Mouse (Mus musculus): Measurements from ENCODE around the gene Fam193a. TPM values are rescaled to one million over a fixed set of nuclear protein-coding genes. Genes with fewer than 3 reads are reported as not detected.

The Fam193a gene
- polyA plus RNA-seq, 1 experiment from 2014 or later: 15.1 TPM

DNA sequence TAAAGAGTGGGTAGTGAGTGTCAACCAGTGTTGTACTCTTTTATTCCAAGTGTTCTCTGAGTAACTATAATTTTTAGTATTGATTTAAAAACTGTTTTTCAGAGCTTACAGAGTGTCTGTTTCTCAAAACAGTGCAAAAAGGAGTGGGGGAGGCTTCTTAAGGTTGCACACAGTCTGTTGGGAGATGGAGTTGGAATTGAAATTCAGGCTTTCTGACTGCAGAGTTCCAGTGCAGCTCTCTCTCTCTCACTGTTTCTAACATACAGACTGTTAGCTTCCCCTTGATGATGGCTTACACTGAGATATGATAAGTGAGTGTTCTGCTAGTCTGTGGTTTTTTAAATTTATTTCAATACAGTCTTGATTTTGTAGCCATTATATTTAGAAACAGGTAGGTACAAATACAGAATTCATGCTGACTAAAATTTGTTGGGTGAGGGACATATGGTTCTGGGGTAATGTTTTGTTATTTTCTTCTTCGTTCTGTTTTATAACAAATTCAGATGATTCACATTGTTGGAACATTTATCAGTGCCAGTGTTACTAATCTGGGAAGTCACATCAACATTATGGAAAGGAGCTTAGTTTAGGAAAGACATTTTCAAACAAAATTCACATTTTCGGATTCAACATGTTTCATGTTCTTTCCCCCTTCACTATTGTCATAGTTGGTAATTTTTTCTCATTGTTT lies 26.3 kb downstream of the Fam193a start:
- DNase-seq (ENCODE audit: low spot score): no peak
- no peak overlapping the region for H3K27ac ChIP-seq
- H3K4me3 ChIP-seq: no peak overlapping the region
- H3K36me3 ChIP-seq: no peaks in the 10 kb centered on the region
- no peaks in the 10 kb centered on the region for H3K9me3 ChIP-seq (replicated peaks)
- no peaks in the 10 kb centered on the region for H3K4me1 ChIP-seq
- H3K27me3 ChIP-seq (ENCODE audit: low read depth, poor library complexity, severe bottlenecking): no peaks in the 10 kb centered on the region
- WGBS: 94% methylated on average over 2 of the region's 2 CpGs

DNA sequence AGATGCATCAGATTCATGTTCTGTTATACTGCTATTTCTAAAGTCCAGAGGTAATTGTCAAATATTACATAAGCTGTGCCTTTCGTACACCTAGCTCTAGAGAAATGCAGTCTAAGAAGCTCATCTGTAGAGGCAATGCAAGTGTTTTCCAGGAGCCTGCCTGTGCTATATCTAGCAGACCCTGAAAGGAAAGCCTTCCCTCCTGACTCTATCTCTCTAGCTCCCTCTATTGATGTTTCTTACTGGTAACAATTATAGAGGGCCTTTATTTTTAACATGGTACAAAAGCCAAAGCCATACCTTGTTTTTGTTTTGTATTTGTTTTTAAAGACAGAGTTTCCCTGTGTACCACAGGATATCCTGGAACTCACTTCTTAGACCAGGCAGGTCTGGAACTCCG lies 28.1 kb downstream of the Fam193a start:
- Histone ChIP-seq H3K9me3 (replicated peaks) (no peaks in the 10 kb centered on the region), H3K4me1 (no peaks in the 10 kb centered on the region), H3K36me3 (no peaks in the 10 kb centered on the region), H3K4me3 (no peak overlapping the region), H3K27me3 (ENCODE audit: low read depth, poor library complexity, severe bottlenecking) (no peaks in the 10 kb centered on the region), H3K27ac (no peak overlapping the region)
- 97% methylated on average over 2 of the region's 2 CpGs for WGBS
- no peak for DNase-seq (ENCODE audit: low spot score)

DNA sequence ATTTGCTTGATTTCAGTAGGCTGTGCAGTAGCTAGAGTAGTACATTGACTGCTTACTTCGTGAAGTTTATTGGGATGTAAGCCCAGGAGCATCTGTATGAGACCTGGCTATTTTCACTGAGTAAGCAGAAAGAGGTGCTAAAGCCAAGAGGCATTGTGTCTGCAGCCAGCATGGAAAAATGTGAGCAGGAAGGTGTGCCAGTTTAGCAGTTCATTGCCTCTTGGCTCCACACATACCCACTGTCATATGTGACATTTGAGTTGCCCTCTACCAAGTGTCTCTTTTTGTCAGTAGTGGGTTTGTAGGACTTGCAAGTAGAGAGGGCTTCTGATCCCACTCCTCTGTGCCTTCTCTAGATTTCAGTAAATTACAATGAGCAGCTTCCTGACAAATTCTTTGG lies 28.6 kb downstream of the Fam193a start:
- WGBS: 77% methylated on average over 1 of the region's 1 CpGs
- no peak overlapping the region for H3K4me3 ChIP-seq

DNA sequence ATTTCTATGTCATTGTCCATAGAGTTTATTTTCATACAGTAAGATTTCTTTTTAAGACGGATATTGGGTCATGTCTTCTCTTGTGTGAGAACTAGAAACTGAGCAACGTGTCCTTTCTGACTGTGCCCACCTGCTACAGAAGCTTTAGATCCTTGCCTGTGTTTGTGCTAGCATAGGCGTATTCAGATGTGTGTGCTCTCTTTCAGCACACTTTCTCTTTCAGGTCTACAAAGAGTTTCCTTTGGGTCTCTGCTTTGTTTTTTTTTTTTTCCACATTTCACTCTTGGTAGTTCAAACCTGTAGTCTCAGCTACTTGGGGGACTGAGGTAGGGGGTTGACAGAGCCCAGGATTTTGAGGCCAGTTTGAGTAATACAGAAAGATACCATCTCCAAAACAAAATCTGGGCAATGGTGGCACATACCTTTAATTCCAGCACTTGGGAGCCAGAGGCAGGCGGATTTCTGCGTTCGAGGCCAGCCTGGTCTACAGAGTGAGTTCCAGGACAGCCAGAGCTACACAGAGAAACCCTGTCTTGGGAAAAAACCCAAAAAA lies 37.7 kb downstream of the Fam193a start:
- Histone ChIP-seq H3K4me3 (no peak overlapping the region), H3K36me3 (peaks cover 18% of the 10 kb centered on the region), H3K4me1 (no peaks in the 10 kb centered on the region), H3K27ac (no peak overlapping the region), H3K9me3 (replicated peaks) (no peaks in the 10 kb centered on the region), H3K27me3 (ENCODE audit: low read depth, poor library complexity, severe bottlenecking) (no peaks in the 10 kb centered on the region)
- no peak for DNase-seq (ENCODE audit: low spot score)
- WGBS: 94% methylated on average over 6 of the region's 6 CpGs

More for the DNA sequence above, 28.6 kb downstream of the Fam193a start:
- no peaks in the 10 kb centered on the region for H3K9me3 ChIP-seq (replicated peaks)
- no peaks in the 10 kb centered on the region for H3K27me3 ChIP-seq (ENCODE audit: low read depth, poor library complexity, severe bottlenecking)
- no peak overlapping the region for H3K27ac ChIP-seq
- H3K36me3 ChIP-seq: no peaks in the 10 kb centered on the region
- DNase-seq (ENCODE audit: low spot score): no peak
- no peaks in the 10 kb centered on the region for H3K4me1 ChIP-seq

DNA sequence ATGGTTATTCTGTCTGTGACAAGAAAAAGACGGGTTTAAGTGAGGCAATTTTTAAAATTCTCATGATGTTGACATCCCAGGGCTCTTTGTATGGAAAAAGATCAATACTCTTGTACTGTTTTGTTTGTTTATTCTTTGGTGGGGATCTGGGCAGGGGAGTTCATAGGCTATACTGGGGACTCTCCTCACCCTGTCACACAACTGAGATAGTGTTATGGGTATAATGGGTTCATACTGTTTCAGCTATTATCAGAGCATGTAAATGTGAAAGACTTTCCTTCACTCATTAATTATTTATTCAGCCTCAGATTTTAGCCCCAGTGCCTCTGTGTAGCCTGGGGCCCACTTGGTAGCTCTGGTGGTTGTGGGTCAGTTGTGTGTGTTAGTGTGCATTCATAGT lies 39.3 kb downstream of the Fam193a start:
- Histone ChIP-seq H3K9me3 (replicated peaks) (no peaks in the 10 kb centered on the region), H3K27me3 (ENCODE audit: low read depth, poor library complexity, severe bottlenecking) (no peaks in the 10 kb centered on the region), H3K4me3 (no peak overlapping the region), H3K4me1 (no peaks in the 10 kb centered on the region), H3K36me3 (peaks cover 30% of the 10 kb centered on the region), H3K27ac (no peak overlapping the region)
- 88% methylated on average over 1 of the region's 1 CpGs for WGBS
- no peak for DNase-seq (ENCODE audit: low spot score)

DNA sequence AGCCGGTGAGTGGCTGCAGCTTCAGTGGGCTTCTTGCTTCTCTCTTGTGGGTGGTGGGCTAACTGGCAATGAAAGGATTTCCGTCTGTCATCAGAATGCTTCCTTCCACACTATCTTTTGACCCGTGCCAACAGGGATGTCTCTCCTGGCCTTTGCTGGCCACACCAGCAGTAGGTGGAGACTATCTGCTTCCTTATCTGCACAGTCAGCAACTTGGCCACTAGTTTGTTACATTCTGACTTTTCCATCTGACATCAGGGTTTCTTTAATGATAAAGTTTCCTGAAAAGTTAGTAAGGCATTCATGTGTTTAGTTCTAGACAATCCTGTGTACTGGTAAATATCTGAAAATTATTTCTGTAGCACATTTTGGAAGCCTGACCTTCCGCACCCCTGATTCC lies 41.1 kb downstream of the Fam193a start:
- no peak overlapping the region for H3K4me3 ChIP-seq
- WGBS: 89% methylated on average over 4 of the region's 4 CpGs
- DNase-seq (ENCODE audit: low spot score): no peak
- no peak overlapping the region for H3K27ac ChIP-seq
- no peaks in the 10 kb centered on the region for H3K9me3 ChIP-seq (replicated peaks)
- H3K4me1 ChIP-seq: no peaks in the 10 kb centered on the region
- peaks cover 30% of the 10 kb centered on the region for H3K36me3 ChIP-seq
- no peaks in the 10 kb centered on the region for H3K27me3 ChIP-seq (ENCODE audit: low read depth, poor library complexity, severe bottlenecking)

DNA sequence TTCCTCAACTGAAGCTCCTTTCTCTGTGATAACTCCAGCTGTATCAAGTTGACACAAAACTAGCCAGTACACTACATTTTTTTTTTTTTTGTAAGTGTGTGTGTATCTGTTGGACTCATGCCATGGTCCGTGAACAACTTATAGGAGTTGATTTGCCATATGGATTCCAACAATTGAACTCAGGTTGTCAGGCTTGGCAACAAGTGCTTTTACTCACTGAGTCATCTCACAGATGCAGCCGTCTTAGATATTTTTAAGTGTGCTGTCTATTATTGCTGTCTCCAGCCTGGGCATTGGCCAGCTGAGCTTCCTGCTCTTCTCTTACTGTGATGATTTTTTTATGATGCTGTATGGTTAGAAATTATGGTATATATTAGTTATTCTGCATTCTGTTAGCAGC lies 44.2 kb downstream of the Fam193a start:
- Histone ChIP-seq H3K27ac (no peak overlapping the region), H3K27me3 (ENCODE audit: low read depth, poor library complexity, severe bottlenecking) (no peaks in the 10 kb centered on the region), H3K4me1 (no peaks in the 10 kb centered on the region), H3K36me3 (peaks cover 40% of the 10 kb centered on the region), H3K4me3 (no peak overlapping the region), H3K9me3 (replicated peaks) (no peaks in the 10 kb centered on the region)
- no peak for DNase-seq (ENCODE audit: low spot score)
- WGBS: 98% methylated on average over 2 of the region's 2 CpGs

DNA sequence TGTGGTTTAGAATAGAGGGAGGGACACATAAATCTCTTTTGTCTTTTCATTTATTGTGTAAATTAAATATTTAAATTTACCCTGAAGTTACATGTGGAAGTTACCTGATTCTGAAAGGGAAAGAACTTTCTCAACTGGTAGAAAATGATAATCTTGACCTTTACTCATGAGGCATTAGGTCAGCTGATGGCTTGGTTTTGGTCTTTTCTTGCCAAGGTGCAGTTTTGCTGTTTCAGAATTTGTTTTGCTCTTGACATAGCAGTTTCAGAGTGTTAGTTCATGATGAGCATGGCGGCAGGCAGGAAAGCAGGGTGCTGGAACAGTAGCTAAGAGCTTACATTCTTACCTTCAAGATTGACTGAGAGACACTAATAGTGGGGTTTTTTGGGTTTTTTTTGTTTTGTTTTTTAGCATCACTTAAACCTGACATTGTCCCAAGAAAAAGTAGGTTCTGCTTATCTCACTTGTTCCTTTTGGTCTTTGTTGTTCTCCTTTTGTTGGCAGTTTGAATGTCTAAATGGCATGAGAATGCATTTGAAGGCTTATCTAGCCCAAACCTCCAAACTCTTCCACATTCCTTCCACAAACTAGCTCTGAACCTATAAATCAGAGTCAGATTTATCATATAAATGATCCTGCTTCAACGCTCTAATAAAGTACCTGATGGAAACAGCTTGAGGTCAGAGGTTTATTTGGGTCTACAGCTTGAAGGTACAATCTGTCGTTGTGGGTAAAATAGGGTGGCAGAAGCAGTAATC lies 47.7 kb downstream of the Fam193a start:
- H3K27ac ChIP-seq: no peak overlapping the region
- no peak for DNase-seq (ENCODE audit: low spot score)
- H3K4me1 ChIP-seq: no peaks in the 10 kb centered on the region
- H3K4me3 ChIP-seq: no peak overlapping the region
- H3K9me3 ChIP-seq (replicated peaks): no peaks in the 10 kb centered on the region
- no peaks in the 10 kb centered on the region for H3K27me3 ChIP-seq (ENCODE audit: low read depth, poor library complexity, severe bottlenecking)
- WGBS: 86% methylated on average over 3 of the region's 3 CpGs
- peaks cover 55% of the 10 kb centered on the region for H3K36me3 ChIP-seq

DNA sequence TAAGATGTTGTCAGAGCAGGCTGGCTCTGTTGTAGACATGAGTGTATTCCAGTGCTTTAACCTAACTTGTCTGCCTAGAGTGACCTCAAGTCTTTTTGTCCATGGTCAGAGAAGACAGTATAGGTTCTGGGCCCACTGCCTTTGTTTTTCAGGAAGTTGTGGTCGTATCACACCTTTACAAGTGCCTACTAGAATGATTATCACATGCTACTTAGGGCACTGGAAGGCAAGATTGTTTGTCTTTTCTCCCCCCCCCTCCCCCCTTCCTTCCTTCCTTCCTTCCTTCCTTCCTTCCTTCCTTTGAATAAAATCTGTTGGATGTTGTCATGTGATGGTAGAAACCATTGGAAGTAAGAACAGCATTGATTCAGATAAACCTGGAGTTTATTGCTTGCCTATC lies 49.5 kb downstream of the Fam193a start:
- Histone ChIP-seq H3K4me3 (no peak overlapping the region), H3K9me3 (replicated peaks) (no peaks in the 10 kb centered on the region), H3K4me1 (no peaks in the 10 kb centered on the region), H3K27me3 (ENCODE audit: low read depth, poor library complexity, severe bottlenecking) (no peaks in the 10 kb centered on the region), H3K27ac (no peak overlapping the region), H3K36me3 (peaks cover 54% of the 10 kb centered on the region)
- WGBS: 84% methylated on average over 1 of the region's 1 CpGs
- no peak for DNase-seq (ENCODE audit: low spot score)

DNA sequence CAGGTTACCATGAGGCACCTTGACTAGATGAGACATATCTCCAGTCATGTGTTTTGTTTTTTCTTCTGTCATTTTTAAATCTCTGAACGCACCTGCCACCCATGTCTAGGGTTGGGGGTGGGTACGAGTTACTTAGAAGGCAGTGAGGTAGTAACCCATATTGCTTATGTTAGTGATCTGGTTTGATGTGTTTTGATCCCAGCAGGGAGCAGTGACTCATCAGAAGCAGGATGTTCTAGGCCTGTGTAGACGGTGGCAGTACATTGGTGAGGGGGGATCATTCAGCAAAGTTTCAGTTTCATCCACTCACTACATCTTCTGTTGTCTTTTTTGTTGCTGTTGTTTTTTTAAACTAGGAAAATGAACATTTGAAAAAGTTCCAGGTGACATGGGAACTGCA lies 61.0 kb downstream of the Fam193a start:
- Histone ChIP-seq H3K9me3 (replicated peaks) (no peaks in the 10 kb centered on the region), H3K36me3 (peaks cover 98% of the 10 kb centered on the region), H3K27ac (no peak overlapping the region), H3K27me3 (ENCODE audit: low read depth, poor library complexity, severe bottlenecking) (no peaks in the 10 kb centered on the region), H3K4me1 (no peaks in the 10 kb centered on the region), H3K4me3 (no peak overlapping the region)
- DNase-seq (ENCODE audit: low spot score): no peak
- WGBS: 88% methylated on average over 3 of the region's 3 CpGs

DNA sequence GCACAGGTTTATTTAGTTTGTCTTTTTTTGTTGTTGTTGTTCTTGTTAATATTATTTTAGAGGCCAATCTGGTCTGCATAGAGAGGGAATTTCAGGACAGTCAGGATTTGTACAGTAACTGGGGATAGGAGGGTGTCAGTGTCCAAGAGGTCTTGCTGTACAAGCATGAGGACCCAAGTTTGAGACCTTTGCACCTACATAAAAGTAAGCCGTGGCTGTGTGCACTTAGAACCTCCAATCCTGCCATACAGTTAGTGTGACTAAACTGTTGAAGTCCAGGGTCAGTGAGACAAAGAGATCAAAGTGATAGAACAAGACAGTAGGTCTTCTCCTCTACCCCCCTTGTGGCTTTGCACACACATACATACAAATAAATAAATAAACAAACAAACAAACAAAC lies 64.1 kb downstream of the Fam193a start:
- WGBS: 100% methylated on average over 1 of the region's 1 CpGs
- Histone ChIP-seq H3K4me3 (no peak overlapping the region), H3K36me3 (peaks cover 98% of the 10 kb centered on the region), H3K27me3 (ENCODE audit: low read depth, poor library complexity, severe bottlenecking) (no peaks in the 10 kb centered on the region), H3K9me3 (replicated peaks) (no peaks in the 10 kb centered on the region), H3K27ac (no peak overlapping the region), H3K4me1 (no peaks in the 10 kb centered on the region)
- DNase-seq (ENCODE audit: low spot score): no peak

DNA sequence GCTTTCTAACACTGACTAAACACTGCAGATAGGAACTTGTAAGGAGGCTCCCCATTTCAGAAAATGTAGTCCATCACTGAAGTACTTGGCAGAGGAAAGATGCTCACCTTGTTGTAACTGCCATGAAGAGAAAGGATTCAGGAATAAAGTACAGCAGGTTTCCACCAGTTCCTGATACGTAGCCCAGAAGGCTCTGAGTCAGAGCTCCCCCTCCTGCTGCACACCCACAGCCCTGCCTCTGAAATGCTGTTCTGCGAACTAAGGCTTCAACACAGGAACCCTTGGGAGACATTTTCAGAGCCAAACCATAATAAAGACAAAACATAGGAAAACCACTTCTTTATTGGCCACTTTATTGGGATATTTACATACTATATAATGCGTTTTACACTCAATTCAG lies 64.5 kb downstream of the Fam193a start:
- 87% methylated on average over 3 of the region's 3 CpGs for WGBS
- peaks cover 98% of the 10 kb centered on the region for H3K36me3 ChIP-seq
- H3K27me3 ChIP-seq (ENCODE audit: low read depth, poor library complexity, severe bottlenecking): no peaks in the 10 kb centered on the region
- H3K4me1 ChIP-seq: no peaks in the 10 kb centered on the region
- no peak overlapping the region for H3K27ac ChIP-seq
- H3K9me3 ChIP-seq (replicated peaks): no peaks in the 10 kb centered on the region
- no peak for DNase-seq (ENCODE audit: low spot score)
- no peak overlapping the region for H3K4me3 ChIP-seq

DNA sequence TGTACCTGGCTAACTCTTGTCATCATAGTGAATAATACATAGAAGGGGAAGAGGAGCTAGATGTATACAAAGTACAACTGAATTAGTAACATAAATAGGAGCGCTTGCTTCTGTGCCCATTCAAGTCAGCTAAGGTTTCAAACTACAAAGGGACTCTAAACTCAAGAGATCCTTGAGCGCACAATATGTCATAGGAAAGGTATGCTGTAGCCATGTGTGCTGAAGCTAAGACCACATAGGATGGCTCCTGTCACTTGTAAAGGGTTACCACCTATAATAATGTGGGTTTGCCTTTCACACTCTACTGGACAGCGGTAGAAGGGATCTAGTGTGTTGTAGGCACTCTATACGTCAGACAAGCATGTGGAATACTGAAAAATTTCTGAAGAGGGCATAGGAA lies 68.3 kb downstream of the Fam193a start:
- Histone ChIP-seq H3K9me3 (replicated peaks) (no peaks in the 10 kb centered on the region), H3K27ac (no peak overlapping the region), H3K36me3 (peaks cover 97% of the 10 kb centered on the region), H3K27me3 (ENCODE audit: low read depth, poor library complexity, severe bottlenecking) (no peaks in the 10 kb centered on the region), H3K4me1 (no peaks in the 10 kb centered on the region), H3K4me3 (no peak overlapping the region)
- WGBS: 91% methylated on average over 4 of the region's 4 CpGs
- DNase-seq (ENCODE audit: low spot score): no peak
